Mouse (Mus musculus) neural tube, embryonic 10.5 days (tissue): Measurements from ENCODE around the gene Tarbp2.

Experiments
- DNase-seq: peaks from one replicate; pipeline ENCODE4 v3.0.0-alpha.2; 2017; ENCODE audit warnings: low spot score; ENCODE audit errors: extremely low spot score

Tarbp2 gene

GRCm38 (mm10) chr15:102524892-102525485, 7.0 kb downstream of the Tarbp2 start, which contains the start of gene Npff:
Gene Npff (minus strand): TSS chr15:102524942.
- peak; percentile 80 for DNase-seq

- DNase-seq, result no peak
Measured at GRCm38 (mm10) chr15:102526111-102527002, 8.4 kb downstream of the Tarbp2 start.

GRCm38 (mm10) chr15:102527936-102528335, 9.9 kb downstream of the Tarbp2 start:
- no peak for DNase-seq

- no peak for DNase-seq
Measured at GRCm38 (mm10) chr15:102528396-102528795, 10.4 kb downstream of the Tarbp2 start.

- no peak for DNase-seq
Measured at GRCm38 (mm10) chr15:102530566-102530965, 12.6 kb downstream of the Tarbp2 start.

GRCm38 (mm10) chr15:102531586-102531985, 13.6 kb downstream of the Tarbp2 start:
- no peak for DNase-seq

GRCm38 (mm10) chr15:102532106-102532900, 14.3 kb downstream of the Tarbp2 start:
- DNase-seq, result no peak

- no peak for DNase-seq
Measured at GRCm38 (mm10) chr15:102533926-102534325, 15.9 kb downstream of the Tarbp2 start.

- DNase-seq, result no peak
Measured at GRCm38 (mm10) chr15:102544801-102545200, 26.8 kb downstream of the Tarbp2 start.

GRCm38 (mm10) chr15:102546246-102546645, 28.3 kb downstream of the Tarbp2 start:
- no peak for DNase-seq

- DNase-seq, result no peak
Measured at GRCm38 (mm10) chr15:102546677-102547427, 28.9 kb downstream of the Tarbp2 start.

GRCm38 (mm10) chr15:102547478-102547877, 29.5 kb downstream of the Tarbp2 start:
- DNase-seq, result no peak

- DNase-seq, result no peak
Measured at GRCm38 (mm10) chr15:102552599-102552998, 34.6 kb downstream of the Tarbp2 start.

- no peak for DNase-seq
Measured at GRCm38 (mm10) chr15:102555581-102555980, 37.6 kb downstream of the Tarbp2 start.

GRCm38 (mm10) chr15:102557580-102557979, 39.6 kb downstream of the Tarbp2 start:
- no peak for DNase-seq

GRCm38 (mm10) chr15:102562491-102562890, 44.5 kb downstream of the Tarbp2 start:
- no peak for DNase-seq

GRCm38 (mm10) chr15:102563061-102563460, 45.1 kb downstream of the Tarbp2 start:
- DNase-seq, result no peak

- no peak for DNase-seq
Measured at GRCm38 (mm10) chr15:102563681-102564080, 45.7 kb downstream of the Tarbp2 start.

GRCm38 (mm10) chr15:102567849-102568248, 49.9 kb downstream of the Tarbp2 start:
- no peak for DNase-seq

GRCm38 (mm10) chr15:102572081-102572480, 54.1 kb downstream of the Tarbp2 start:
- no peak for DNase-seq
